ENCODE assay signal across 9 mouse cellular contexts in genomic region chr2:91749811-91750261, GRCm38 (mm10). TPM values are rescaled to one million over a fixed set of nuclear protein-coding genes. Genes with fewer than 3 reads are reported as not detected.
DNase-seq lines count a peak whose midpoint lies in the region; ATAC-seq lines count a peak whose summit lies in the region.
"Had no signal": no experiment of that assay in that cellular context is flagged by ENCODE, and none has a peak within 500 bp of the region (broad histone marks: within the 10 kb centered on the region; RNA-seq: fewer than 3 reads in every experiment).

No protein-coding gene starts in this region.

- H3K4me2 ChIP-seq in kidney, embryonic 15.5 days = no peak overlapping the region
- H3K4me2 ChIP-seq in midbrain, embryonic 11.5 days = no peak overlapping the region
- H3K4me2 ChIP-seq: stomach, embryonic 15.5 days had no signal

- no peak overlapping the region for H3K27ac ChIP-seq in kidney, embryonic 15.5 days
- no peak overlapping the region for H3K27ac ChIP-seq in midbrain, embryonic 11.5 days (ENCODE audit: low read depth, low read length)
- H3K27ac ChIP-seq: hindbrain, embryonic 10.5 days; stomach, embryonic 15.5 days had no signal

- H3K27me3 ChIP-seq in kidney, embryonic 15.5 days = no peaks in the 10 kb centered on the region
- H3K27me3 ChIP-seq in midbrain, embryonic 11.5 days (ENCODE audit: control insufficient read depth, insufficient read depth, low read length) = no peaks in the 10 kb centered on the region
- H3K27me3 ChIP-seq: stomach, embryonic 15.5 days had no signal

- no peak for ATAC-seq in kidney, embryonic 15.5 days (replicated peaks; ENCODE audit: low FRiP score)
- ATAC-seq in midbrain, embryonic 11.5 days (ENCODE audit: low FRiP score) = no peak

- H3K9me3 ChIP-seq in kidney, embryonic 15.5 days (replicated peaks) = no peaks in the 10 kb centered on the region
- no peaks in the 10 kb centered on the region for H3K9me3 ChIP-seq in midbrain, embryonic 11.5 days (ENCODE audit: control insufficient read depth, low read length)
- H3K9me3 ChIP-seq: hindbrain, embryonic 10.5 days; stomach, embryonic 15.5 days had no signal

- no peaks in the 10 kb centered on the region for H3K36me3 ChIP-seq in kidney, embryonic 15.5 days
- H3K36me3 ChIP-seq in midbrain, embryonic 11.5 days (ENCODE audit: control insufficient read depth, insufficient read depth, low read length) = no peaks in the 10 kb centered on the region
- H3K36me3 ChIP-seq: hindbrain, embryonic 10.5 days; stomach, embryonic 15.5 days had no signal

- H3K4me3 ChIP-seq in kidney, embryonic 15.5 days (replicated peaks) = no peak overlapping the region
- H3K4me3 ChIP-seq in midbrain, embryonic 11.5 days (ENCODE audit: low read depth, low read length) = no peak overlapping the region
- H3K4me3 ChIP-seq: hindbrain, embryonic 10.5 days; stomach, embryonic 15.5 days had no signal

- DNase-seq in kidney, adult 18-20 months = peak; percentile 49
- peak; percentile 67 for DNase-seq in brain, adult 2 months (ENCODE audit: low read depth, low spot score)
- DNase-seq in gastrocnemius, postnatal 10 days = peak; percentile 54
- DNase-seq in kidney, adult 9 months = peak; percentile 71
- DNase-seq in right cerebral cortex, postnatal 25 days = no peak
- DNase-seq in midbrain, embryonic 11.5 days (ENCODE audit: low spot score, missing footprints) = no peak

- 47% methylated on average over 2 of the region's 2 CpGs for WGBS in kidney, embryonic 15.5 days
- 74% methylated on average over 2 of the region's 2 CpGs for WGBS in midbrain, embryonic 11.5 days

- H3K9ac ChIP-seq in kidney, embryonic 15.5 days = no peak overlapping the region
- no peak overlapping the region for H3K9ac ChIP-seq in midbrain, embryonic 11.5 days (ENCODE audit: low read length)
- H3K9ac ChIP-seq: stomach, embryonic 15.5 days had no signal

- peaks cover 7% of the 10 kb centered on the region for H3K4me1 ChIP-seq in kidney, embryonic 15.5 days
- no peaks in the 10 kb centered on the region for H3K4me1 ChIP-seq in midbrain, embryonic 11.5 days (ENCODE audit: control insufficient read depth, insufficient read depth, low read length)
- H3K4me1 ChIP-seq: hindbrain, embryonic 10.5 days; stomach, embryonic 15.5 days had no signal

RNA-seq across cellular contexts. Expression of gene Ambra1, which starts 19.9 kb away (rescaled TPM):
- polyA plus RNA-seq in kidney, embryonic 15.5 days (2015; fragmentation: Nextera tagmentation; extraction: Ambion mirVana) = 19.3 and 19.9 TPM in 2 replicates
- total RNA-seq in gastrocnemius, postnatal 10 days (2021) = 10 to 100 TPM; 16.6 to 22.1 TPM
- polyA plus RNA-seq in midbrain, embryonic 11.5 days (2014; fragmentation: Nextera tagmentation; extraction: Ambion mirVana) = 17.9 and 19.1 TPM in 2 replicates

RNA-seq across cellular contexts. Expression of gene Harbi1, which starts 39.2 kb away (rescaled TPM):
- polyA plus RNA-seq in kidney, embryonic 15.5 days (2015; fragmentation: Nextera tagmentation; extraction: Ambion mirVana) = 22.4 and 22.6 TPM in 2 replicates
- total RNA-seq in gastrocnemius, postnatal 10 days (2021) = 1 to 10 TPM; 4.4 TPM
- 18.0 and 19.9 TPM in 2 replicates for polyA plus RNA-seq in midbrain, embryonic 11.5 days (2014; fragmentation: Nextera tagmentation; extraction: Ambion mirVana)

RNA-seq across cellular contexts. Expression of gene Atg13, which starts 39.5 kb away (rescaled TPM):
- polyA plus RNA-seq in kidney, embryonic 15.5 days (2015; fragmentation: Nextera tagmentation; extraction: Ambion mirVana) = 24.7 and 26.3 TPM in 2 replicates
- 10 to 100 TPM; 22.2 to 23.7 TPM for total RNA-seq in gastrocnemius, postnatal 10 days (2021)
- 32.5 and 34.0 TPM in 2 replicates for polyA plus RNA-seq in midbrain, embryonic 11.5 days (2014; fragmentation: Nextera tagmentation; extraction: Ambion mirVana)

Comparison
In these comparisons a context has a peak if more than half of its experiments do, and no peak if none do; other contexts are left out.
1. DNase-seq: peak in kidney, adult 18-20 months (single experiment), brain, adult 2 months (single experiment), gastrocnemius, postnatal 10 days (single experiment) and kidney, adult 9 months (single experiment); none in right cerebral cortex, postnatal 25 days (single experiment) and midbrain, embryonic 11.5 days (single experiment).